Mouse (Mus musculus): ENCODE results near the gene Myrf.

DNA sequence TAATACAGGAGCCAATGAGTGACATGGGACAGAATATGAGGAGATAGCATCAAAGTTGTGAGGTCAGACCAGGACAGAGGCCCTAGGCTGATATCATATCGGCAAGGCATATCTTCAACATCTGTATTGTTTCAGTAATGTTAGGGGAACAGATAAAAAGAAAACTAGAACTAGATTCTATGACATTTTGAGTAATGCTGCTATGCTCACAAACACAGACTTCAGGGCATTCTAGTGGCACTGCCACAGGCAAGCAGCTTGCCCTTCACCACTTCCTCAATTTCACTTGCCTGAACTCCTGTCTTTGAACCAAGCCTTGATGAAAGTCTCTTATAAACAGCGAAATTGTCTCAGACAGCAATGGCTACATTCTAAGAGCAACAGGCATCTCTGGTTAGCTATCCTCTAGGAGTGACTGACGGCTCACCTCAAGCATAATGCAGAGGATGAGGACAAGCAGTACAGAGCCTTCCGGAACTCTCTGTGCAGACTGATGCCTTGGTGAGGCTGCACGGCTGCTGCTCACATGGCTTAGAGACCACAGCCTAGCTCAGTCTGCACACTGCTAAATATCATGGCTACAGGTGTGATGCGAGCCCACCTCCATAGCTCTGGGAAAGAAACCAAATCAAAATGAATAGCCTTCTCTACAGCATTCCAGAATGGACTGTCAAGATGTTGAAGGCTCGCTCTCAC is 66.6 kb downstream of the Myrf start:
- TF ChIP-seq POLR2A (IDR thresholded peaks at IDR 0.05; ENCODE audit: borderline replicate concordance, extremely low read depth, low read depth, low read length) (no peak), CTCF (IDR thresholded peaks at IDR 0.05; ENCODE audit: insufficient read depth, low read length) (no peak)
